Mouse (Mus musculus) embryonic stem cell, embryonic (primary cell): Measurements from ENCODE around the gene Npas3.

Experiments used
- CTCF ChIA-PET, 4 experiments: fragments of 300-600 bp in 2 of 4; fragments of 350-600 bp in 2 of 4; sonication (Branson Sonifier 250); formaldehyde crosslinking; loops; one replicate each; lab custom pipeline; 2022; ENCODE audit warnings: inconsistent platforms in 2 of 4; lab: Charles Lee
- POLR2A ChIA-PET, 4 experiments: fragments of 300-600 bp in 2 of 4; fragments of 350-600 bp in 2 of 4; sonication (Branson Sonifier 250); formaldehyde crosslinking; loops; one replicate each; lab custom pipeline; 2022; ENCODE audit warnings: antibody characterized with exemption in 4 of 4, inconsistent platforms in 1 of 4; lab: Charles Lee

Gene Npas3

DNA sequence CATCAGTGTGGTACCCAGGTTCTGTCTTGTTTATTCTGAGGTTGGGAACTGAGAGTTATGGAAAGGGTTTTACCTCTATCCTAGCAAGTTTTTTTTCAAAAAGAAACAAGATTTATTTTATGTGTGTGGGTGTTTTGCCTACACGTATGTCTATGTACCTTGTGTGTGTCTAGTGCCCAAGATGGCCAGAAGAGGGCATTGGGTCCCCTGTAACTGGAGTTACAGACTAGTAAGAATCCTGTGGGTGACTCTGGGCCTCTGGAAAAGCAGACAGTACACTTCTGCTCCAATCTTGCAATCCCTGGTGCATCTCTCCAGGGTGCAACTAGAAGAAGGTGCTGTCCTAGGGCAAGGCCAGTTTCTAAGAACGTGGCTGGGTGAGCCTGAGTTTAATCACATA is 848.0 kb downstream of the Npas3 start:
- CTCF ChIA-PET, result no interaction called here
- POLR2A ChIA-PET, result no interaction called here

DNA sequence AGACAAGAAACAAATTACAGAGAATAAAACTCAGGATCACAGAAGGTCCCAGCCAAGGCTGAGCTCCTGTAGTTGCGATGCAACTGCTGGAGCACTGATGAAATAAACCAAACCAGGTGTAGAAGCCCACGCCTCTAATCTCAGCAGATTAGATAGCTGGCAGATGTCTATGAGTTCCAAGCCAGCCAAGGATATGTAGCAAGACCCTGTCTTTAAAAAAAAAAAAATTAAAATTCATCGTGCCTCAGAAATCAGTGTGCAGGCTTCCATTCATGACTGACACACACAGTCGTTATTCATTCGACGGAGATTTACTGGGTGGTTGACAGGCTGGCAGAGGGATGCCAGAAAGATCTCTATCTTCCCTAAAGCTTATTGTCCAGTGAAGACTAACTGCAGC is 849.7 kb downstream of the Npas3 start:
- ChIA-PET POLR2A (interaction anchor here in 3 of 4 experiments (1.0 to 2.1 kb wide), 6 partner anchors 28 to 578 kb away, joined by 3 to 10 read pairs (median 4); no protein-coding TSS in a partner anchor), CTCF (interaction anchor here in 2 of 4 experiments (0.6 to 1.2 kb wide), 4 partner anchors 9 to 87 kb away, joined by 3 to 4 read pairs (median 3); no protein-coding TSS in a partner anchor)

DNA sequence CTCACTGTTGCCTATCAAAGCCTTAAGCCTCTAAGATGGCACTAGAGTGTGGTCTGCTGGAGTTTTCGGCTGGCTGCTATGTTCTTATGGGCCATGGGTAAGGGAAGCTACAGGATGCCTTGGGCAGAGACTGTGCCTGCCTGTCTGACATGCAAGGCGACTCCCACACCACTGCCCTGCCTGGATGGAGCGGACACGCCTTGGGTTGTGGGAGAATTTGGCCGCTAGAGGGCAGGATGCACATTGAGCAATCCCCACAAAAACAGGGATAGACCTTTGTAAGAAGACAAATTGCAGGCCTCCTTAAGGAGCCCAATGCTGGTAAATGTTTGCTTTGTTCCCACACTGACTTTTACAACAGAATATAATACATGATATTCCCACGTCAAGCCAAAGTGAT is 850.3 kb downstream of the Npas3 start:
- POLR2A ChIA-PET, result interaction anchor here in 3 of 4 experiments (0.7 to 2.1 kb wide), 11 partner anchors 13 to 578 kb away, joined by 3 to 10 read pairs (median 4); no protein-coding TSS in a partner anchor

DNA sequence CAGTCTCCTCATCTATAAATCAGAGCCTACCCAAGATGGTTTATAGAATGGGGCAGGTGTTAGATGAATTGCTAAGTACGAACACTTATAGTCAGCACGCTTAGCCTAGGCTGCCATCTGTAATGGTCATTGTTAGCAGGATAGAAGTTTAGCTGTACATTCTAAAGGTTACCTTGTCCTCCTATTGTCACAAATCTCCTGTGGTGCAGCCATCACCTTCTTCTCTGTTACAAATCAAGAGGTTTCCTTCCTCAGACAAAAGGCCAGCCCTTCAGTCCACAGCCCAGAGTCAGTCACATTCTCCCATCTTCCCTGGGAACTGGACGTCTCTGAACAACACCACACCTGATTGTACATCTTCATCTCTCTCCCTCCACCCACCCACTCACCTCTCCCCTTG is 851.0 kb downstream of the Npas3 start:
- POLR2A ChIA-PET, result interaction anchor here in 2 of 4 experiments (0.7 to 2.1 kb wide), 9 partner anchors 13 to 79 kb away, joined by 3 to 10 read pairs (median 4); no protein-coding TSS in a partner anchor

More for the DNA sequence above, 850.3 kb downstream of the Npas3 start:
- CTCF ChIA-PET, result interaction anchor here in 3 of 4 experiments (0.5 to 1.2 kb wide), 6 partner anchors 10 to 1179 kb away, joined by 3 to 5 read pairs (median 3); no protein-coding TSS in a partner anchor

DNA sequence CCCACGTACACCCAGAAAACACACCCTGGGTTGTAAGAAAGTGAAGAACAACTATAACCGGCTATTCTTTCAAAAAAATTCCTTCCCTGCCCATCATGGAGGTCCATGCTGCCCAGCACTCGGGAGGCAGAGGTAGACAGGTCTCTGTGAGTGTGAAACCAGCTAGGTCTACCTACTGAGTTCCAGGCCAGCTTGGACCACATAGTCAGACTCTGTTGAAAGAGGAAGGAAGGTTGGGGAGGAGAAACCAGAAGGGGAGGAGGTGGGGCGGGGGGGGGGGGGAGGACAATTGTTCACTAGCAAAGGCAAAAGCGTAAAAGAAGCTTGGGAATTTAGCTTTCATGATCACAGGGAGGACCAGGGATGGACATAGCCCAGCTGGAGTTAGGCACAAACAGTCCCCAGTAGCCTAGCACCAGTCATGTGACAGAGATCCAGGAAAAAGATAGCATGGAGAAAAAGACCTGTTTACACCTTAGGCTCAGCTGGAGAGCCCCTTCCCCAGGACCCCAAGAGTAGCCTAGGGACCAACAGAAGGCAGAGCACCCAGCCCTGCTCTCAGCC is 852.9 kb downstream of the Npas3 start:
- ChIA-PET CTCF (interaction anchor here in 2 of 4 experiments (0.6 to 0.9 kb wide), 3 partner anchors 16 to 400 kb away, joined by 3 to 5 read pairs (median 3); no protein-coding TSS in a partner anchor), POLR2A (interaction anchor here in 3 of 4 experiments (0.5 to 9.0 kb wide), 12 partner anchors 8 to 240 kb away, joined by 3 to 80 read pairs (median 4); no protein-coding TSS in a partner anchor)

More for the DNA sequence above, 851.0 kb downstream of the Npas3 start:
- CTCF ChIA-PET, result interaction anchor here in 1 of 4 experiments (0.6 to 1.0 kb wide), 2 partner anchors 10 to 1180 kb away, joined by 3 read pairs; no protein-coding TSS in a partner anchor

DNA sequence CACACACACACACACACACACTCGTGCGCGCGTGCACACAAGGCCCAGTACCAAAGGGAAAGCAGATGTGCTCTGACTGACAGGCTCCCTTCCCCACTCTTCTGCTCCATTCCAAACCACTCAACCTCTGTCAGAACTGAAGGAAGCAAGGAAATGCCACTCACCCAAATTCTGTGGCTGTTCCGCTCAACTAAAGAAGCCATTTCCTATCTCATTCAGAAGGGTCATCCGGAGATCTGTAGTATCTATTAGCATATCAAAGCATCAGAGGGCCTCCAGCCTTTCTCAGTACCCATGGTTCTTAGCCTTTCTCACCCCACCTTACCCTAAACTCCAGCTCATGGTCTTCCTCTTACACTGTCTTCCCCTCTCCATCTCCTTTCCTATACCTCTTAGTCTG is 854.0 kb downstream of the Npas3 start:
- CTCF ChIA-PET, result interaction anchor here in 2 of 4 experiments (0.6 to 0.7 kb wide), 3 partner anchors 9 to 1285 kb away, joined by 3 read pairs; no protein-coding TSS in a partner anchor
- POLR2A ChIA-PET, result interaction anchor here in 3 of 4 experiments (0.7 to 9.0 kb wide), 16 partner anchors 9 to 595 kb away, joined by 3 to 80 read pairs (median 4); no protein-coding TSS in a partner anchor

DNA sequence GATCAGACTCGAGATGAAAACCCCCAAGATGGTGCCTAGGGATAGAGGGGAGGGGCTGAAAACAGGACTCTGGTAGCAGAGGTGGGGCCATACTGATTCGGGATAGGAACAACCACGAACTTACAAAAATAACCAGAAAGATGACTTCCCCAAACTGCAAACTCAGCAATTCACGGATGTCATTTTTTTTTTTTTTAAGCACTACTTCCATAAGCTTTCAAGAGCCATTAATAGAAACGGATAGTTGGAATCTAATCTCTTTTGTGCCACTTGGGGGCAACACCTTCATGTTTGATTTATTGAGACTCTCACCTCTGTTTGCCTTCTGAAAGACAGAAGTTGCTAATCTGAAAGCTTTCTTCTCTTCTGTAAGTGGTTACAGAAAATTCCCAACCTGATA is 857.1 kb downstream of the Npas3 start:
- POLR2A ChIA-PET, result interaction anchor here in 1 of 4 experiments (1.2 to 9.0 kb wide), 3 partner anchors 17 to 42 kb away, joined by 3 to 80 read pairs (median 6); no protein-coding TSS in a partner anchor
- CTCF ChIA-PET, result interaction anchor here in 1 of 4 experiments (1.1 kb wide), 1 partner anchor 52 kb away, joined by 3 read pairs; no protein-coding TSS in a partner anchor

DNA sequence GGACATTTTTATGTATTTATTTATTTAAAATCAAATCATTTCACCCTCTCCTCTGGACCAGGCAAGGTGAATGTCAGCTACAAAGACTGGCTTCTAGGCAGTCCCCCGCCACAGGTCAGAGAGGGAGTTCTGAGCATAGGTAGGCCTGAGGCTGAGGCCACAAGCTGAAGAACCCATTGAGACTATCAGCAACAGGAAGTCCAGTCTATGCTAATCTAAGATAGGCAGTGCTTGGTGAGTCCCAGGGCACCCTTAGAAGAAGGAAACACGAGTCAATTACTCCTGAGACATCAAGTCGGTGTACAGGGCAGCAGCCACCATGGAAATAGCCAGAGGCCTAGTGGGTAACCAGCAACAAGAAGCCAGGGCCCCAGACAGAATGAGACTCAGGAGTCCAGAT is 857.5 kb downstream of the Npas3 start:
- CTCF ChIA-PET, result interaction anchor here in 1 of 4 experiments (1.1 kb wide), 1 partner anchor 51 kb away, joined by 3 read pairs; no protein-coding TSS in a partner anchor
- POLR2A ChIA-PET, result interaction anchor here in 2 of 4 experiments (0.6 to 9.0 kb wide), 6 partner anchors 18 to 211 kb away, joined by 3 to 80 read pairs (median 4); no protein-coding TSS in a partner anchor

DNA sequence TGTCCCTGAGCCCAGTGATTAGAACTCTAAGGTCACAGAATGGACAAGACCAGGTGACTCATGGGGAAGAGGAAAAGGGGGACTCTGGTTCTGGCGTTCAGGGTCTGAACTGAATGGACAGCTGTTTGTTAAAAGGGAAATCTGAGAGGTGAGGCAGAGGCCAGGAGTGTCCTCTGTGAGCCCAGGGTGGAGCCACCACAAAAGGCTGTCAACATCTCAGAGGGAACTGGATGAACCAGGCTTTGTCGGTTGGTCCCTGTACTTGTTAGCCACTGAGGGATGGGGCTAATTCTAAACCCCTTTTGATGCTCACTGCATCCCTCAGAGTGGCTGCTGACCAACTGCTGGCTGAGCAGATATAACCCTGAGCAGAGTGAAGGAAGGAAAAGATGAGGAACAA is 861.9 kb downstream of the Npas3 start:
- CTCF ChIA-PET, result interaction anchor here in 2 of 4 experiments (0.6 to 1.3 kb wide), 3 partner anchors 11 to 1128 kb away, joined by 3 to 4 read pairs (median 3); no protein-coding TSS in a partner anchor
- POLR2A ChIA-PET, result interaction anchor here (0.5 to 10.0 kb wide), 33 partner anchors 8 to 1507 kb away, joined by 3 to 119 read pairs (median 4); no protein-coding TSS in a partner anchor

DNA sequence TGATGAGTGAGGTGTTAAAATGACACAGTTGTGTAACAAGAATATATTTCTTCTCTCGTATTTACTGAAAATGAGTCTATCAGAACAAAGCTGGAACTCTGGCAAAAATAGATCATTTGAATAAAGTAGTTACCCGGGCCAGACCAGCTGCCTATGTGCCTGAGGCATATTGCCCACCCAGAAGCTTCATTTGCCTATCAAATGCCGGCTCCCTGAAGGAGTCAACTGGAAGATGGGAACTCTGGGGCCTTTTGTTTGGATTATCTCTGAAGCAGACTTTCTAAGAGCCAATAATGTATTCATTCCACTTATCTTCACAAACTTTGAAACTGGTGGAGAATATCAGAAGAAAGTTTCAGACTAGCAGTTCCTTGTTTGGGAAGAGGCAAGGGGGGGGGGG is 862.5 kb downstream of the Npas3 start:
- CTCF ChIA-PET, result interaction anchor here in 2 of 4 experiments (0.6 to 1.3 kb wide), 2 partner anchors 13 to 15 kb away, joined by 3 to 4 read pairs; no protein-coding TSS in a partner anchor
- POLR2A ChIA-PET, result interaction anchor here (0.5 to 10.0 kb wide), 30 partner anchors 9 to 1508 kb away, joined by 3 to 119 read pairs (median 4); no protein-coding TSS in a partner anchor

DNA sequence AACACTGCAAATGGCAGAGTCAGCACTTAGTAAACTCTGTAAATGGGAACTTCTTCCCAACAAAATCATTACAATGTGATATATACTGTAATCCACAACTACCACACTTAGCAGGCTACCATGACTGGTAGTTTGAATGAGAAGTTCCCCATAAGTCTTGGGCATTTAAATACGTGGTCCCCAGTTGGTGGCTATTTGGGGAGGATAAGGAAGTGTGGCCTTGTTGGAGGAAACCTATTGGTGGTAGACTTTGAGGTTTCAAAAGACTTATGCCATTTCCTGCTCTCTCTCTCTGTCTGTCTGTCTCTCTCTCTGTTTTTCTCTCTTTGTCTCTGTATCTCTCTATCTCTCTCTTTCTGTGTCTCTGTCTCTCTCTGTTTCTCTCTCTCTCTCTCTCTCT is 871.9 kb downstream of the Npas3 start:
- ChIA-PET POLR2A (interaction anchor here in 1 of 4 experiments (10.0 kb wide), 1 partner anchor 7 kb away, joined by 119 read pairs; no protein-coding TSS in a partner anchor), CTCF (no interaction called here)

DNA sequence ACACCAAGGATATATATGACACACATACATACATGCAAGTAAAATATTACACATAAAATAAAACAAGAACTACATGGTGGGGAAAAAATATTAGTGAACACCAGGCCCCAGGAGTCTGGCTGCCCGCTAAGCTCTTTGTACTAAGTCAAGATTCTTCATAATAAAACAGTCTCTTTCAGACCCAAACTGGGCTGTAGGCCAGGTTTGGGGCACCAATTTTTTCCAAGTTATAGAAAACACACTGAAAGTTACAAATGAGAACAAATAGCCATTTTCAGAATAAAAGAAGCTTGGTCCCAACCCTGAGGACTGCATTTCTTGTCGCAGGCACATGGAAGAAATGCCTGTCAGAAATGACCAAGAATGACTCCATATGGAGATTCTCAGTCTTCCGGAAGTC is 872.8 kb downstream of the Npas3 start:
- CTCF ChIA-PET, result no interaction called here
- POLR2A ChIA-PET, result interaction anchor here in 2 of 4 experiments (1.7 to 2.0 kb wide), 3 partner anchors 10 to 43 kb away, joined by 4 to 5 read pairs (median 5); no protein-coding TSS in a partner anchor
